Mouse (Mus musculus) R1 (cell line): ENCODE results near the gene Zbtb20.

Experiments
- DNase-seq: peaks from one replicate; pipeline ENCODE4 v3.0.0-alpha.2; 2018; ENCODE audit warnings: low read depth, low spot score

Zbtb20 gene

GRCm38 (mm10) chr16:43396849-43397628 is 521.4 kb downstream of the Zbtb20 start:
- DNase-seq = no peak

- DNase-seq = no peak
Measured at GRCm38 (mm10) chr16:43397629-43398323, 522.1 kb downstream of the Zbtb20 start.

- no peak for DNase-seq
Measured at GRCm38 (mm10) chr16:43399428-43399827, 523.7 kb downstream of the Zbtb20 start.

- no peak for DNase-seq
Measured at GRCm38 (mm10) chr16:43400046-43400445, 524.4 kb downstream of the Zbtb20 start.

- DNase-seq = no peak
Measured at GRCm38 (mm10) chr16:43400949-43401348, 525.3 kb downstream of the Zbtb20 start.

- no peak for DNase-seq
Measured at GRCm38 (mm10) chr16:43402888-43403287, 527.2 kb downstream of the Zbtb20 start.

GRCm38 (mm10) chr16:43405089-43405488 is 529.4 kb downstream of the Zbtb20 start:
- no peak for DNase-seq

GRCm38 (mm10) chr16:43407594-43408142 is 532.0 kb downstream of the Zbtb20 start:
- no peak for DNase-seq

- no peak for DNase-seq
Measured at GRCm38 (mm10) chr16:43408622-43409021, 532.9 kb downstream of the Zbtb20 start.

GRCm38 (mm10) chr16:43409108-43409909 is 533.6 kb downstream of the Zbtb20 start:
- DNase-seq = no peak

GRCm38 (mm10) chr16:43409910-43410612 is 534.4 kb downstream of the Zbtb20 start:
- no peak for DNase-seq

- no peak for DNase-seq
Measured at GRCm38 (mm10) chr16:43410613-43410974, 534.9 kb downstream of the Zbtb20 start.

- no peak for DNase-seq
Measured at GRCm38 (mm10) chr16:43415864-43416263, 540.2 kb downstream of the Zbtb20 start.

GRCm38 (mm10) chr16:43419923-43420322 is 544.2 kb downstream of the Zbtb20 start:
- DNase-seq = no peak

GRCm38 (mm10) chr16:43428955-43429354 is 553.3 kb downstream of the Zbtb20 start:
- no peak for DNase-seq

GRCm38 (mm10) chr16:43430030-43430429 is 554.3 kb downstream of the Zbtb20 start:
- no peak for DNase-seq

- DNase-seq = no peak
Measured at GRCm38 (mm10) chr16:43431514-43432371, 556.1 kb downstream of the Zbtb20 start.

GRCm38 (mm10) chr16:43434941-43435340 is 559.3 kb downstream of the Zbtb20 start:
- peak; percentile 34 for DNase-seq

GRCm38 (mm10) chr16:43438878-43439371 is 563.2 kb downstream of the Zbtb20 start:
- DNase-seq = no peak

GRCm38 (mm10) chr16:43441392-43441791 is 565.7 kb downstream of the Zbtb20 start:
- no peak for DNase-seq
